In the genomic region with DNA sequence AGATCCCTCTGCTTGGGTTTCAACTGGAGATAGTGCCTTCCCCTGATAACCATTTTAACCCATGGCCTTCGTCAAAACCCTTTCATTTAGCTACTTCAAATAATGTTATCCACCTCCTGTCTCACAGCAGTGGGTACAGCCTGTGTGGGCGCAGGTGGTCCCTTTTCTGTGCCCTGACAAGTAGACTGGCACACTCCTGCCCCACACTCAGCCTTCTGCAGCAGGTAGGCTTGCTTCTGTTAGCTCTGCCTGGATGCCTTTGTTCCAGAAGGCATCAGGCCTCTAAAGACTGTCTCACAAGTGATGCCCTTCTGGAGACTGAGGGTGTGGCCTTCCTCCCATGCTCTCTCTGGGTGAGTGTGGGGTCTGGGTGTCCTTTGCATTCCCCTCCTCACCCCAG, we compare ENCODE assay signal across 11 mouse cellular contexts. TPM values are rescaled to one million over a fixed set of nuclear protein-coding genes. Genes with fewer than 3 reads are reported as not detected.
A peak's percentile ranks its signal among the peaks of the same experiment; 100 is the strongest.
DNase-seq lines count a peak whose midpoint lies in the region; ATAC-seq lines count a peak whose summit lies in the region.
"Had no signal": no experiment of that assay in that cellular context is flagged by ENCODE, and none has a peak within 500 bp of the region (broad histone marks: within the 10 kb centered on the region; RNA-seq: fewer than 3 reads in every experiment).

No protein-coding gene starts in this region.

- H3K4me1 ChIP-seq in kidney, embryonic 16.5 days (ENCODE audit: insufficient read depth, low read length), result peaks cover 50% of the 10 kb centered on the region
- peaks cover 62% of the 10 kb centered on the region for H3K4me1 ChIP-seq in embryonic facial prominence, embryonic 10.5 days
- H3K4me1 ChIP-seq in forebrain, embryonic 12.5 days, result peaks cover 52% of the 10 kb centered on the region
- peaks cover 59% of the 10 kb centered on the region for H3K4me1 ChIP-seq in limb, embryonic 13.5 days

- H3K9me3 ChIP-seq in kidney, embryonic 16.5 days (ENCODE audit: low read length), result no peaks in the 10 kb centered on the region
- no peaks in the 10 kb centered on the region for H3K9me3 ChIP-seq in embryonic facial prominence, embryonic 10.5 days
- H3K9me3 ChIP-seq in forebrain, embryonic 12.5 days, result no peaks in the 10 kb centered on the region
- no peaks in the 10 kb centered on the region for H3K9me3 ChIP-seq in limb, embryonic 13.5 days
- H3K9me3 ChIP-seq: lung, embryonic 15.5 days had no signal

- peaks cover 46% of the 10 kb centered on the region for H3K36me3 ChIP-seq in kidney, embryonic 16.5 days (ENCODE audit: insufficient read depth, low read length)
- peaks cover 60% of the 10 kb centered on the region for H3K36me3 ChIP-seq in embryonic facial prominence, embryonic 10.5 days (replicated peaks)
- peaks cover 55% of the 10 kb centered on the region for H3K36me3 ChIP-seq in forebrain, embryonic 12.5 days (replicated peaks)
- H3K36me3 ChIP-seq in limb, embryonic 13.5 days, result peaks cover 57% of the 10 kb centered on the region

- no peak overlapping the region for H3K4me3 ChIP-seq in kidney, embryonic 16.5 days (ENCODE audit: low read length)
- H3K4me3 ChIP-seq in embryonic facial prominence, embryonic 10.5 days, result no peak overlapping the region
- no peak overlapping the region for H3K4me3 ChIP-seq in forebrain, embryonic 12.5 days (replicated peaks)
- H3K4me3 ChIP-seq in limb, embryonic 13.5 days, result no peak overlapping the region
- H3K4me3 ChIP-seq: lung, embryonic 15.5 days had no signal

- 88% methylated on average over 2 of the region's 2 CpGs for WGBS in kidney, embryonic 16.5 days
- WGBS in embryonic facial prominence, embryonic 10.5 days, result 98% methylated on average over 2 of the region's 2 CpGs
- 89% methylated on average over 2 of the region's 2 CpGs for WGBS in forebrain, embryonic 12.5 days
- WGBS in limb, embryonic 13.5 days, result 85% methylated on average over 2 of the region's 2 CpGs

- no peaks in the 10 kb centered on the region for H3K27me3 ChIP-seq in kidney, embryonic 16.5 days (ENCODE audit: insufficient read depth, low read length)
- H3K27me3 ChIP-seq in embryonic facial prominence, embryonic 10.5 days (replicated peaks; ENCODE audit: low read depth, poor library complexity, severe bottlenecking), result no peaks in the 10 kb centered on the region; the same call in 1 of the 2 replicates
- H3K27me3 ChIP-seq in forebrain, embryonic 12.5 days, result no peaks in the 10 kb centered on the region
- H3K27me3 ChIP-seq in limb, embryonic 13.5 days, result no peaks in the 10 kb centered on the region
- H3K27me3 ChIP-seq: lung, embryonic 15.5 days had no signal

- H3K4me2 ChIP-seq in kidney, embryonic 16.5 days (replicated peaks; ENCODE audit: low read depth, low read length), result no peak overlapping the region
- H3K4me2 ChIP-seq in forebrain, embryonic 12.5 days, result no peak overlapping the region
- H3K4me2 ChIP-seq in limb, embryonic 13.5 days (replicated peaks), result no peak overlapping the region
- H3K4me2 ChIP-seq: lung, embryonic 15.5 days had no signal

- no peak for ATAC-seq in kidney, embryonic 16.5 days (ENCODE audit: low FRiP score, low TSS enrichment)
- no peak for ATAC-seq in forebrain, embryonic 12.5 days (ENCODE audit: low FRiP score)
- ATAC-seq in limb, embryonic 13.5 days (ENCODE audit: low FRiP score, low read depth), result no peak
- ATAC-seq in inflammation-experienced regulatory T-cells, adult 6 months, result no peak

- DNase-seq in kidney, adult 11 months, result no peak
- DNase-seq in embryonic facial prominence, embryonic 10.5 days (ENCODE audit: low spot score), result no peak
- DNase-seq in spleen, postnatal 4 days (ENCODE audit: low spot score in 2 of 2), result no peak
- DNase-seq in gastrocnemius, postnatal 25 days, result no peak
- DNase-seq: adrenal gland, postnatal 14 days had no signal

- H3K9ac ChIP-seq in kidney, embryonic 16.5 days (replicated peaks; ENCODE audit: low read length), result no peak overlapping the region
- no peak overlapping the region for H3K9ac ChIP-seq in forebrain, embryonic 12.5 days
- 0 out of 2 replicates have a peak overlapping the region, but pooled peaks have one; percentile 15 for H3K9ac ChIP-seq in limb, embryonic 13.5 days
- H3K9ac ChIP-seq: lung, embryonic 15.5 days had no signal

- H3K27ac ChIP-seq in kidney, embryonic 16.5 days (ENCODE audit: low read length), result peak overlapping the region; percentile 93
- peak overlapping the region; percentile 79; the same call in 1 of the 2 replicates for H3K27ac ChIP-seq in embryonic facial prominence, embryonic 10.5 days (replicated peaks)
- peak overlapping the region; percentile 90 for H3K27ac ChIP-seq in forebrain, embryonic 12.5 days
- peak overlapping the region; percentile 93; the same call in 1 of the 2 replicates for H3K27ac ChIP-seq in limb, embryonic 13.5 days

RNA-seq across cellular contexts. Expression of gene Cd164l2, which starts 15.8 kb away (rescaled TPM):
- polyA plus RNA-seq in kidney, embryonic 16.5 days (2015; fragmentation: Nextera tagmentation; extraction: Ambion mirVana), result 13.2 and 16.8 TPM in 2 replicates
- polyA plus RNA-seq in embryonic facial prominence, embryonic 10.5 days (2016; fragmentation: Nextera tagmentation; extraction: Ambion mirVana), result 3.0 and 5.2 TPM in 2 replicates
- polyA plus RNA-seq in forebrain, embryonic 12.5 days (2016; fragmentation: Nextera tagmentation; extraction: Ambion mirVana), result 0.47 and 0.50 TPM in 2 replicates
- 2.8 and 5.9 TPM in 2 replicates for polyA plus RNA-seq in limb, embryonic 13.5 days (2015; fragmentation: Nextera tagmentation; extraction: Ambion mirVana)
- not detected for polyA plus RNA-seq in inflammation-experienced regulatory T-cells, adult 6 months (2017; shearing (Covaris generic))
- total RNA-seq in gastrocnemius, postnatal 25 days (2021), result not detected
- total RNA-seq: hematopoietic stem cell, adult 5-6 weeks had no signal

RNA-seq across cellular contexts. Expression of gene Gpr3, which starts 16.2 kb away (rescaled TPM):
- 0.10 and 0.15 TPM in 2 replicates for polyA plus RNA-seq in kidney, embryonic 16.5 days (2015; fragmentation: Nextera tagmentation; extraction: Ambion mirVana)
- polyA plus RNA-seq in embryonic facial prominence, embryonic 10.5 days (2016; fragmentation: Nextera tagmentation; extraction: Ambion mirVana), result 0.11 and 0.57 TPM in 2 replicates
- polyA plus RNA-seq in forebrain, embryonic 12.5 days (2016; fragmentation: Nextera tagmentation; extraction: Ambion mirVana), result 0.14 and 0.29 TPM in 2 replicates
- polyA plus RNA-seq in limb, embryonic 13.5 days (2015; fragmentation: Nextera tagmentation; extraction: Ambion mirVana), result 0.32 and 0.38 TPM in 2 replicates
- polyA plus RNA-seq in inflammation-experienced regulatory T-cells, adult 6 months (2017; shearing (Covaris generic)), result not detected
- not detected for total RNA-seq in gastrocnemius, postnatal 25 days (2021)

RNA-seq across cellular contexts. Expression of gene Map3k6, which starts 44.5 kb away (rescaled TPM):
- 3.8 TPM in 2 replicates for polyA plus RNA-seq in kidney, embryonic 16.5 days (2015; fragmentation: Nextera tagmentation; extraction: Ambion mirVana)
- 1.7 and 1.8 TPM in 2 replicates for polyA plus RNA-seq in embryonic facial prominence, embryonic 10.5 days (2016; fragmentation: Nextera tagmentation; extraction: Ambion mirVana)
- 1.3 TPM in 2 replicates for polyA plus RNA-seq in forebrain, embryonic 12.5 days (2016; fragmentation: Nextera tagmentation; extraction: Ambion mirVana)
- 2.4 and 2.6 TPM in 2 replicates for polyA plus RNA-seq in limb, embryonic 13.5 days (2015; fragmentation: Nextera tagmentation; extraction: Ambion mirVana)
- polyA plus RNA-seq in inflammation-experienced regulatory T-cells, adult 6 months (2017; shearing (Covaris generic)), result under 1 TPM in 1 of 3 experiments, not detected in 2; 0.57 TPM
- 10 to 100 TPM in 1 of 2 experiments, 1 to 10 TPM in 1; 5.8 to 12.5 TPM for total RNA-seq in gastrocnemius, postnatal 25 days (2021)
